Mouse (Mus musculus) 3134 (cell line): Measurements from ENCODE around the gene Tnrc6b.

ENCODE experiments used
- DNase-seq: peaks from one replicate; pipeline ENCODE4 v3.0.0-alpha.2; 2011; ENCODE audit warnings: low spot score; ENCODE audit not compliant: insufficient read length; ENCODE audit errors: extremely low read depth

Tnrc6b gene

GRCm38 (mm10) chr15:80949431-80949830 lies 238.3 kb downstream of the Tnrc6b start:
- no peak for DNase-seq

- DNase-seq, result no peak
Measured at GRCm38 (mm10) chr15:80950055-80950454, 238.9 kb downstream of the Tnrc6b start.

GRCm38 (mm10) chr15:80953971-80954370 lies 242.9 kb downstream of the Tnrc6b start:
- no peak for DNase-seq

GRCm38 (mm10) chr15:80954861-80955260 lies 243.7 kb downstream of the Tnrc6b start:
- DNase-seq, result no peak

GRCm38 (mm10) chr15:80955836-80956438 lies 244.8 kb downstream of the Tnrc6b start:
- DNase-seq, result no peak

GRCm38 (mm10) chr15:80969371-80969770 lies 258.3 kb downstream of the Tnrc6b start:
- DNase-seq, result no peak

GRCm38 (mm10) chr15:80974311-80974710 lies 263.2 kb downstream of the Tnrc6b start:
- no peak for DNase-seq

- DNase-seq, result no peak
Measured at GRCm38 (mm10) chr15:80975666-80976065, 264.6 kb downstream of the Tnrc6b start.

- DNase-seq, result peak; percentile 88
Measured at GRCm38 (mm10) chr15:80977620-80978334, 266.7 kb downstream of the Tnrc6b start, which contains the start of gene Sgsm3. Gene Sgsm3, plus strand, starts transcription at chr15:80977765.

- DNase-seq, result no peak
Measured at GRCm38 (mm10) chr15:80979611-80980010, 268.5 kb downstream of the Tnrc6b start.

- DNase-seq, result no peak
Measured at GRCm38 (mm10) chr15:80981176-80981575, 270.1 kb downstream of the Tnrc6b start.

- no peak for DNase-seq
Measured at GRCm38 (mm10) chr15:80983264-80983663, 272.2 kb downstream of the Tnrc6b start.

GRCm38 (mm10) chr15:80988331-80988730 lies 277.2 kb downstream of the Tnrc6b start:
- no peak for DNase-seq

GRCm38 (mm10) chr15:80989712-80990111 lies 278.6 kb downstream of the Tnrc6b start:
- DNase-seq, result no peak
